Mouse (Mus musculus) limb, embryonic 10.5 days (tissue): ENCODE data around the gene Cd83. TPM values are rescaled to one million over a fixed set of nuclear protein-coding genes. Genes with fewer than 3 reads are reported as not detected.
A peak's percentile ranks its signal among the peaks of the same experiment; 100 is the strongest.

Source experiments
- DNase-seq: peaks from one replicate; pipeline ENCODE4 v3.0.0-alpha.2; 2017; ENCODE audit warnings: low spot score
- H3K27ac ChIP-seq: fragments of 300-500 bp; sonication (generic); 2 replicates; pipeline ENCODE4 v1.5.1; 2016; ENCODE audit warnings: mild to moderate bottlenecking
- H3K27me3 ChIP-seq: fragments of 300-500 bp; sonication (generic); 2 replicates; pipeline ENCODE4 v1.6.1; 2016; ENCODE audit warnings: low read depth, mild to moderate bottlenecking; ENCODE audit not compliant: poor library complexity, severe bottlenecking
- H3K36me3 ChIP-seq: fragments of 300-500 bp; sonication (generic); 2 replicates; pipeline ENCODE4 v1.6.1; 2016; ENCODE audit warnings: mild to moderate bottlenecking, moderate library complexity
- H3K4me1 ChIP-seq: fragments of 300-500 bp; sonication (generic); 2 replicates; pipeline ENCODE4 v1.6.1; 2016
- H3K4me3 ChIP-seq: fragments of 300-500 bp; sonication (generic); 2 replicates; pipeline ENCODE4 v1.5.1; 2016; ENCODE audit warnings: mild to moderate bottlenecking, moderate library complexity
- H3K9me3 ChIP-seq: fragments of 300-500 bp; sonication (generic); replicated peaks from 2 replicates; pipeline ENCODE4 v1.6.1; 2016; ENCODE audit warnings: mild to moderate bottlenecking
- WGBS: fragments of 180-500 bp; shearing (Covaris S2); methylation state at CpG from one replicate; pipeline ENCODE4 v1.1.7; 2016; 5-methylcytosine and 5-hydroxymethylcytosine counted together
- polyA plus RNA-seq: library from polyadenylated mRNA; unstranded; fragments of >200 nt; fragmentation: Nextera tagmentation; extraction: Ambion mirVana; gene quantifications from 2 replicates; pipeline ENCODE4 v1.2.1, GENCODE M21; 2016

Cd83 gene
- polyA plus RNA-seq: 4.2 and 5.0 TPM in 2 replicates

GRCm38 (mm10) chr13:43784725-43785711, at the start of gene Cd83:
Gene Cd83 (plus strand): TSS chr13:43784775.
- H3K4me3 ChIP-seq: peak within 1 kb of the TSS; percentile 73
- H3K27me3 ChIP-seq: peaks cover 63% of the 10 kb centered on the region
- no peaks in the 10 kb centered on the region for H3K36me3 ChIP-seq
- H3K27ac ChIP-seq: peak within 1 kb of the TSS; percentile 86
- DNase-seq: peak; percentile 73
- no peaks in the 10 kb centered on the region for H3K9me3 ChIP-seq
- 5% methylated on average over 73 of the region's 73 CpGs for WGBS
- peaks cover 53% of the 10 kb centered on the region for H3K4me1 ChIP-seq

- DNase-seq: peak; percentile 87
- Histone ChIP-seq H3K27me3 (no peaks in the 10 kb centered on the region), H3K36me3 (no peaks in the 10 kb centered on the region), H3K4me1 (peaks cover 8% of the 10 kb centered on the region), H3K9me3 (no peaks in the 10 kb centered on the region), H3K27ac (peak overlapping the region; percentile 73), H3K4me3 (no peak overlapping the region)
- 38% methylated on average over 15 of the region's 15 CpGs for WGBS
Observed at GRCm38 (mm10) chr13:43739598-43740275, 44.8 kb upstream of the Cd83 start.

- Histone ChIP-seq H3K36me3 (no peaks in the 10 kb centered on the region), H3K27me3 (no peaks in the 10 kb centered on the region), H3K4me3 (no peak overlapping the region), H3K9me3 (no peaks in the 10 kb centered on the region), H3K4me1 (peaks cover 8% of the 10 kb centered on the region), H3K27ac (peak overlapping the region; percentile 73)
- DNase-seq: no peak
- WGBS: 84% methylated on average over 7 of the region's 7 CpGs
Observed at GRCm38 (mm10) chr13:43740276-43740608, 44.3 kb upstream of the Cd83 start.

- Histone ChIP-seq H3K4me3 (no peak overlapping the region), H3K27me3 (no peaks in the 10 kb centered on the region), H3K4me1 (peaks cover 8% of the 10 kb centered on the region), H3K36me3 (no peaks in the 10 kb centered on the region), H3K27ac (no peak overlapping the region), H3K9me3 (no peaks in the 10 kb centered on the region)
- DNase-seq: no peak
- 68% methylated on average over 3 of the region's 3 CpGs for WGBS
Observed at GRCm38 (mm10) chr13:43742677-43743076, 41.9 kb upstream of the Cd83 start.

GRCm38 (mm10) chr13:43744259-43744658, 40.3 kb upstream of the Cd83 start:
- no peak overlapping the region for H3K27ac ChIP-seq
- no peaks in the 10 kb centered on the region for H3K27me3 ChIP-seq
- no peak for DNase-seq
- no peaks in the 10 kb centered on the region for H3K9me3 ChIP-seq
- WGBS: 88% methylated on average over 7 of the region's 7 CpGs
- H3K4me1 ChIP-seq: peaks cover 8% of the 10 kb centered on the region
- H3K36me3 ChIP-seq: no peaks in the 10 kb centered on the region
- no peak overlapping the region for H3K4me3 ChIP-seq

GRCm38 (mm10) chr13:43750301-43750700, 34.3 kb upstream of the Cd83 start:
- WGBS: 74% methylated on average over 3 of the region's 3 CpGs
- no peak overlapping the region for H3K4me3 ChIP-seq
- no peaks in the 10 kb centered on the region for H3K9me3 ChIP-seq

GRCm38 (mm10) chr13:43750966-43751365, 33.6 kb upstream of the Cd83 start:
- DNase-seq: no peak
- Histone ChIP-seq H3K4me3 (no peak overlapping the region), H3K4me1 (peaks cover 24% of the 10 kb centered on the region), H3K27ac (no peak overlapping the region), H3K36me3 (no peaks in the 10 kb centered on the region), H3K27me3 (no peaks in the 10 kb centered on the region), H3K9me3 (no peaks in the 10 kb centered on the region)
- 94% methylated on average over 6 of the region's 6 CpGs for WGBS

More at GRCm38 (mm10) chr13:43750301-43750700, 34.3 kb upstream of the Cd83 start:
- no peaks in the 10 kb centered on the region for H3K27me3 ChIP-seq
- H3K36me3 ChIP-seq: no peaks in the 10 kb centered on the region
- no peak overlapping the region for H3K27ac ChIP-seq
- peaks cover 21% of the 10 kb centered on the region for H3K4me1 ChIP-seq
- no peak for DNase-seq

GRCm38 (mm10) chr13:43752407-43752806, 32.2 kb upstream of the Cd83 start:
- 89% methylated on average over 7 of the region's 7 CpGs for WGBS
- H3K27me3 ChIP-seq: no peaks in the 10 kb centered on the region

GRCm38 (mm10) chr13:43753652-43754051, 30.9 kb upstream of the Cd83 start:
- Histone ChIP-seq H3K27ac (no peak overlapping the region), H3K36me3 (no peaks in the 10 kb centered on the region), H3K4me1 (peaks cover 24% of the 10 kb centered on the region), H3K9me3 (no peaks in the 10 kb centered on the region), H3K27me3 (no peaks in the 10 kb centered on the region), H3K4me3 (no peak overlapping the region)
- 24% methylated on average over 9 of the region's 9 CpGs for WGBS
- no peak for DNase-seq

More at GRCm38 (mm10) chr13:43752407-43752806, 32.2 kb upstream of the Cd83 start:
- Histone ChIP-seq H3K27ac (no peak overlapping the region), H3K36me3 (no peaks in the 10 kb centered on the region), H3K9me3 (no peaks in the 10 kb centered on the region), H3K4me1 (peaks cover 24% of the 10 kb centered on the region), H3K4me3 (no peak overlapping the region)
- DNase-seq: no peak

GRCm38 (mm10) chr13:43754455-43755128, 30.0 kb upstream of the Cd83 start:
- Histone ChIP-seq H3K36me3 (no peaks in the 10 kb centered on the region), H3K27me3 (no peaks in the 10 kb centered on the region), H3K4me3 (no peak overlapping the region), H3K27ac (no peak overlapping the region), H3K9me3 (no peaks in the 10 kb centered on the region), H3K4me1 (peaks cover 24% of the 10 kb centered on the region)
- no peak for DNase-seq
- WGBS: 71% methylated on average over 3 of the region's 3 CpGs

GRCm38 (mm10) chr13:43755573-43755972, 29.0 kb upstream of the Cd83 start:
- Histone ChIP-seq H3K9me3 (no peaks in the 10 kb centered on the region), H3K27me3 (no peaks in the 10 kb centered on the region), H3K36me3 (no peaks in the 10 kb centered on the region), H3K27ac (no peak overlapping the region), H3K4me3 (no peak overlapping the region), H3K4me1 (peaks cover 24% of the 10 kb centered on the region)
- 84% methylated on average over 7 of the region's 7 CpGs for WGBS
- no peak for DNase-seq

- Histone ChIP-seq H3K27ac (no peak overlapping the region), H3K4me1 (no peaks in the 10 kb centered on the region), H3K36me3 (no peaks in the 10 kb centered on the region), H3K4me3 (no peak overlapping the region), H3K27me3 (no peaks in the 10 kb centered on the region), H3K9me3 (no peaks in the 10 kb centered on the region)
- WGBS: 91% methylated on average over 12 of the region's 12 CpGs
- no peak for DNase-seq
Observed at GRCm38 (mm10) chr13:43761156-43761855, 23.3 kb upstream of the Cd83 start.
